Mouse (Mus musculus): Measurements from ENCODE around the gene Fuk. TPM values are rescaled to one million over a fixed set of nuclear protein-coding genes. Genes with fewer than 3 reads are reported as not detected.
"Not testable (repeated sequence)": the region's sequence is repeated elsewhere in the genome, so short reads cannot be mapped to it uniquely, and the experiment has no call there.

The Fuk gene
- total RNA-seq, 2 experiments from 2014 or later = 22.3 to 22.4 TPM

DNA sequence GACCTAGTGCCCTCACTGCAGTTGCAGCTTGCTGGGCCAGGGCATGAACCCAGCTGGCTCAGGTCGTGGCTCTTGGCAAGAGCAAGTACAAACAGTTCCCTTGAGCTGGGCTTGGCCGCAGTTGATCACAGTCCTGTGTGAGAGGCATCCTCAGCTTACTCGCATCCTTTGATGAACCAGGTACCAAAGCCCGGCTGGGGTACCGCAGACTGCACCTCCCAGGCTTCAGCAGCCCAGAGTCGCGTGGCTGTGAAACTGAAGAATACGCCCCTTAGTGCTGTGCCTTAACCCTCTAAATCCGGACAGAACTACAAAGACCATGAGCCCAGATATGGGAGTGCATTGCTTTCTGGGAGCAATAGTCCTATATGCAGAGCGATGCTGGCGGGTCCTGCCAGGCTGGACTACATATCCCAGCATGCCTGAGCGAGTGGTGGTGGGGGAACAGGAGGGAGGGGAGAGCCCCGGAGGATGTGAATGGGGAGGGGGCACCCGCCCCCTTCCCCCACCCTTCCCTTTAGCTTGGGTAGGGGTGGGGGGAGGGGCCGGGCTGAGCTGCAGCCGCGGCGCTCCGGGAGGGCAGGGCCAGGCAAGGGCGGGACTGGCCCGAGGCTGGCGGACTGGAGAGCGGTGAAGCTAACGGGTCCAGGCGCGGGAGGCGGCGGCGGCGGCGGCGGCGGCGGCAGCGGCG, 17.2 kb upstream of the Fuk start, which contains the start of gene St3gal2:
Gene St3gal2 (plus strand): TSS at position 582 of the 691 bp plus-strand sequence.
- DNase-seq (ENCODE audit: low spot score in 2 of 2) = peak; percentile 91 to 96

- no peak for DNase-seq (ENCODE audit: low spot score in 2 of 2)
Observed at GRCm38 (mm10) chr8:110918460-110918859, 16.2 kb upstream of the Fuk start.

DNA sequence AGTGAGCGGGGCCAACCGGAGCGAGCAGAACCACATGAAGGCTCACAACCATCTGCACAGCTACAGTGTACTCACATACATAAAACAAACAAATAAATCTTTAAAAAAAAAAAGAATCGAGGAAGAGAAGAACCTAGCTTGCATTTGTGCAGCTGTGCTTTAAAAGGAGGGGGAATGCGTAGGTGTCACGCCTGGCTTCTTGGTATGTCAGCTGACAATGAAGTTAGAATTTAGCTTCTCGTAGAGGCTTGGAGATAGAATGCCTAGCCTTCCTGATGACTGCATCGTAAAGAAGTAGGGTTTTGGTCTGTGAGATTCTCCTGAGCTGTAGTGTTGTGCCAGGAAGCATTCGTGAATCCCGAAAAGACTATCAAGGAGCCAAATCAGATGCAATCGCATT, 15.7 kb upstream of the Fuk start:
- no peak for DNase-seq (ENCODE audit: low spot score in 2 of 2)

GRCm38 (mm10) chr8:110917415-110917814, 15.1 kb upstream of the Fuk start:
- no peak for DNase-seq (ENCODE audit: low spot score in 2 of 2)

- no peak for DNase-seq (ENCODE audit: low spot score in 2 of 2)
Observed at GRCm38 (mm10) chr8:110911576-110912570, 9.6 kb upstream of the Fuk start.

- not testable (repeated sequence) for DNase-seq (ENCODE audit: low spot score in 2 of 2)
Observed at GRCm38 (mm10) chr8:110909850-110910249, 7.6 kb upstream of the Fuk start.

DNA sequence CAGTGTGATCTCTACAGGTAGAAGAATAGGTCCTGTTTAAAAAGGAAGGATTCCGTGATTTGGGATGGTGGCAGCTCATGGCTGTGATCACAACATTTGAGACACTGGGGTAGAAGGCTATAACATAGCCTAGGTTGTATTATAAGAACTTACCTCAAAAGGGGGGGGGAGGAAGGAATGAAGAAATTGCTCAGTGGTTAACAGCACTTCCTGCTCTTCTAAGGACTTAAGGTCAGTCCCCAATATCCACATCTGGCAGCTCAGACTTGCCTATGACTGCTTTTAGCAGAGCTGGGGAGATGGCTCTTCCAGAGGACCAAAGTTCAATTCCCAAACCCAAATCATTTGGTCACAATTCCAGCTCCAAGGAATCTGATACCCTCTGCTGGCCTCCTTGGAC, 4.4 kb upstream of the Fuk start:
- DNase-seq (ENCODE audit: low spot score in 2 of 2) = no peak

GRCm38 (mm10) chr8:110905404-110905803, 3.1 kb upstream of the Fuk start:
- peak in 1 of 2 experiments; percentile 54 for DNase-seq (ENCODE audit: low spot score in 2 of 2)

DNA sequence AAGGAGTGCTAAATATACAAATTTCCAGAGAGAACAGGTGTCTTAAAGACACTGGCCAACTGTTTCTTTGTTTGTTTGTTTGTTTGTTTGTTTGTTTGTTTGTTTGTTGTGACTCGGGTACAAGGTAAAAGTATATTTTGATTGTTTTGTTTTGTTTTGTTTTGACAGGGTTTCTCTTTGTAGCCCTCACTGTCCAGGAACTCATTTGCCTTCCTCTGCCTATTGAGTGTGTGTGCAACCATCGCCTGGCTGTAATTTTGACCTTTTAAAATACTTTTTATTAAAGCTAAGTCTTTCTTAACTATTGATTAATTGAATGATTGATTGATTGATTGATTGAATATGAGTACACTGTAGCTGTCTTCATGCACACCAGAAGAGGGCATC, 284 bp upstream of the Fuk start:
- DNase-seq (ENCODE audit: low spot score in 2 of 2) = no peak

DNA sequence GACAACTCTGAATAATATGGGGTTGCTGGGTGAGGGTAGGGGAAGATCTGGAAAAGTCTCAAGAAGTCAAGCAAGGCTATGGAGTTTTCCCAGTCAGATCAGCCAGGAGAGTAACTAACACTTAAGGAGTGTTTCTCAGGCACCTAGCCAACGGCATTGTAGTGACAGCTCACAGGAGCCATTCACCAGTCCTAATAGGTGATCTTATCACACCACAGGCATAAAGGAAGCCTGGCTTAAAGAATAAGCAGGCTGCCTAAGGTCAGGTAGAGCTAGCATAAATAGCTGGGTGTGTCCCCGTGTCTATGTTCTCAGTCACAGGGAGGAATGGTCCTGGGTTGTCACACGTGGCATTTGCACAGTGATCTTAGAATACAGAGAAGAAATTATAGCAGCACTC, 1.2 kb downstream of the Fuk start:
- no peak for DNase-seq (ENCODE audit: low spot score in 2 of 2)

- no peak for DNase-seq (ENCODE audit: low spot score in 2 of 2)
Observed at GRCm38 (mm10) chr8:110897495-110897894, 4.8 kb downstream of the Fuk start.

- no peak for DNase-seq (ENCODE audit: low spot score in 2 of 2)
Observed at GRCm38 (mm10) chr8:110895812-110896211, 6.5 kb downstream of the Fuk start.

- no peak for DNase-seq (ENCODE audit: low spot score in 2 of 2)
Observed at GRCm38 (mm10) chr8:110895254-110895653, 7.0 kb downstream of the Fuk start.

- no peak for DNase-seq (ENCODE audit: low spot score in 2 of 2)
Observed at GRCm38 (mm10) chr8:110894851-110895250, 7.4 kb downstream of the Fuk start.

- DNase-seq (ENCODE audit: low spot score in 2 of 2) = no peak
Observed at GRCm38 (mm10) chr8:110892913-110893312, 9.4 kb downstream of the Fuk start.

- DNase-seq (ENCODE audit: low spot score in 2 of 2) = no peak
Observed at GRCm38 (mm10) chr8:110892040-110892439, 10.2 kb downstream of the Fuk start.

GRCm38 (mm10) chr8:110889904-110890470, 12.3 kb downstream of the Fuk start:
- no peak for DNase-seq (ENCODE audit: low spot score in 2 of 2)

- no peak for DNase-seq (ENCODE audit: low spot score in 2 of 2)
Observed at GRCm38 (mm10) chr8:110888860-110889259, 13.4 kb downstream of the Fuk start.

- DNase-seq (ENCODE audit: low spot score in 2 of 2) = peak; percentile 50 to 82
Observed at GRCm38 (mm10) chr8:110888441-110888840, 13.8 kb downstream of the Fuk start.

- DNase-seq (ENCODE audit: low spot score in 2 of 2) = no peak
Observed at GRCm38 (mm10) chr8:110887551-110887950, 14.7 kb downstream of the Fuk start.

DNA sequence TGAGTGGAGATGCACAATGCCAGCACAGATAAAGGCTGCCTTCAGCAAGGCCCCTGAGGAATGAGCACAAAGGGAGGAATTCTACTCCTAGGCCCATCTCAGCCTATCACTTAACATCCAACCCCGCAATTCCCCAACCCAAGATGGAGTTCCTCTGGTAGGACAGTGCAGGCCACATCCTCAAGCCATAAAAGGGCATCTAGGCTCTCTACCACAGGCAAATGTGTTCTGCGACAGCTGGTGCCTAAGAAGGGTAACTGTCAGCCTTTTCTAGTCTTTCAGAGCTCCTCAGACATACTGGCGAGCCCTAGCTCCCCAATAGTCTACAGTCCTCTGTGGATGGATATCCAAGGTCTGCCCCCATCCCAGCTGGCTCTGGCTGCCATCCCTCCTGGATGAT, 15.7 kb downstream of the Fuk start:
- peak in 1 of 2 experiments; percentile 43 for DNase-seq (ENCODE audit: low spot score in 2 of 2)

DNA sequence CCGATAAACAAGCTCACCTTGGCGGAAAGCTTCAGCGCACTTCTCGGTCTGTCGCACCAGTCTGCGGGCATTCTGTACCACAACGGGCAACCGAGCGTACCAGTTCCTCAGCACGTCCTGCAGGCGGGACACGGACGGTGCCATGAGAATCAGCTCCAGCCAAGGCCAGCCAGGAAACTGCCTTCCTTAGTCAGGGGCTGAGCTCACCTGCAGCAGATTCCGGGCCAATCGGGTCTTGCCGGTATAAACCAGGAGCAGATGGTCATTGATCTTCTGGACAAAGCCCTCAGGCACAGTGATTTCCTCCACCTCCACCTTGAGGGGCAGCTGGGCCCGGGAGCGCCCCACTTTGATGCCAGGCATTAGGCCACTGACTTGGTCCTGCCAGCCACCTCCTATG, 18.5 kb downstream of the Fuk start:
- no peak for DNase-seq (ENCODE audit: low spot score in 2 of 2)

Data from layer of hippocampus, adult 18-20 months (tissue).